Mouse (Mus musculus): ENCODE measurements around the gene Gm20441. TPM values are rescaled to one million over a fixed set of nuclear protein-coding genes. Genes with fewer than 3 reads are reported as not detected.
A peak's percentile ranks its signal among the peaks of the same experiment; 100 is the strongest.

The Gm20441 gene
- total RNA-seq (2014; rRNA removed) (not detected in 2 replicates), polyA plus RNA-seq (2012; rRNA removed) (0.37 and 0.80 TPM in 2 replicates)

DNA sequence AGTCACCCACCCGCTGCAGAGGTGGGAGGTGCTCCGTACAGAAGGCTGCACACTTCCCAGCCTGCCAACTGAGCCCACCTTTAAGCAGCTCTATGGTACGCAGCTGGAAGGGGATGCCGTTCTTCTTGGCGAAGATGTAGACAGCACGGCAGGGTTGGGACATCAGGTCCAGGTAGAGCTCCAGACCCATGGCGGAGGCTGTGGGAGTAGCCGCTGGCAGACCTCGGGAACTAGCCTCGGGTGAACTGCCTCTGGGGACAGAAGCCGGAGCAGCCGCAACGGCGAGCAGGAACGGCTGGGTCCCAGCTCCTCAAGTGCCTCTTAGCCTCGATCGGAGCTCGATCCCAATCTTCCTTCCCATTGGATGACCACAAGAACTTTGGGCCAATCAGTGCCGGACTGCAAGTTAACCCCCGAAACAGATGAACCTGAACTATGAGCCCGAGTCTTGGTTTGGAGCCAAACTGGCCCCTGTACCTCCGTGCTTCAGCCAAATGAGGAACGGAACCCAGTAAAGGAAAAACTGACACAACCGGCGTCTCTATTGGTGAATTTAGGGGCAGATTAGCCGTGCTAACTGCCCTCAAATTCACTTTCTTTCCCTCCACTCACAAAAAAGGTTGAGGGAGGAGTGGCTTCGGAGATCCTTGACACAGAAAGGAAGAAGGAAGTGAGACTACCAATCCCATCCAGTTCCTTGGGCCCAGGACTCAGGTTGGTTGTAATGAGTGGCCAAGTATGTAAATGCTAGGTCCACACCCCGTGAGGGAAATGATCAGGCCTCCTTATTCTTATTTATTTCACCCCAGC is at the start of gene Gm20441, which contains the start of gene Gstt3:
Gene Gm20441, minus strand, starts transcription at position 186 of the 810 bp plus-strand sequence.
Gene Gstt3, minus strand, starts transcription at position 646 of the 810 bp plus-strand sequence.
- peak; percentile 73 for TF ChIP-seq POLR2A (IDR thresholded peaks at IDR 0.05; ENCODE audit: extremely low read depth, insufficient read depth, low read length)
- no peak for TF ChIP-seq CTCF (IDR thresholded peaks at IDR 0.05; ENCODE audit: low read depth, low read length)

GRCm38 (mm10) chr10:75830275-75830670 is 49.5 kb upstream of the Gm20441 start:
- Histone ChIP-seq H3K27me3 (ENCODE audit: control insufficient read depth, insufficient read depth, low read length) (no peaks in the 10 kb centered on the region), H3K4me3 (ENCODE audit: insufficient read depth, low read depth, low read length) (no peak overlapping the region), H3K4me1 (ENCODE audit: control insufficient read depth, insufficient read depth, low read length) (peaks cover 13% of the 10 kb centered on the region; the same call in 1 of the 2 replicates), H3K36me3 (ENCODE audit: control insufficient read depth, insufficient read depth, low read length) (no peaks in the 10 kb centered on the region), H3K27ac (replicated peaks; ENCODE audit: insufficient read depth, low read depth, low read length) (no peak overlapping the region), H3K9ac (ENCODE audit: low read depth, low read length) (no peak overlapping the region), H3K79me2 (ENCODE audit: control insufficient read depth, insufficient read depth, low read length) (no peaks in the 10 kb centered on the region)
- DNase-seq (ENCODE audit: extremely low read depth, low read depth, low spot score) = peak; percentile 56
- TF ChIP-seq CTCF (IDR thresholded peaks at IDR 0.05; ENCODE audit: low read depth, low read length) (no peak), POLR2A (IDR thresholded peaks at IDR 0.05; ENCODE audit: extremely low read depth, insufficient read depth, low read length) (no peak)
- WGBS = 55% methylated on average over 2 of the region's 2 CpGs

More for the DNA sequence above, at the start of gene Gm20441, which contains the start of gene Gstt3:
- Histone ChIP-seq H3K4me3 (ENCODE audit: insufficient read depth, low read depth, low read length) (peak within 1 kb of the TSS; percentile 77), H3K79me2 (ENCODE audit: control insufficient read depth, insufficient read depth, low read length) (no peaks in the 10 kb centered on the region), H3K9ac (ENCODE audit: low read depth, low read length) (peak within 1 kb of the TSS; percentile 72), H3K36me3 (ENCODE audit: control insufficient read depth, insufficient read depth, low read length) (peaks cover 2% of the 10 kb centered on the region; the same call in 1 of the 2 replicates), H3K27ac (replicated peaks; ENCODE audit: insufficient read depth, low read depth, low read length) (peak within 1 kb of the TSS; percentile 40), H3K27me3 (ENCODE audit: control insufficient read depth, insufficient read depth, low read length) (no peaks in the 10 kb centered on the region), H3K4me1 (ENCODE audit: control insufficient read depth, insufficient read depth, low read length) (peaks cover 40% of the 10 kb centered on the region)
- peak; percentile 98 for DNase-seq (ENCODE audit: extremely low read depth, low read depth, low spot score)
- WGBS = 2% methylated on average over 28 of the region's 28 CpGs

DNA sequence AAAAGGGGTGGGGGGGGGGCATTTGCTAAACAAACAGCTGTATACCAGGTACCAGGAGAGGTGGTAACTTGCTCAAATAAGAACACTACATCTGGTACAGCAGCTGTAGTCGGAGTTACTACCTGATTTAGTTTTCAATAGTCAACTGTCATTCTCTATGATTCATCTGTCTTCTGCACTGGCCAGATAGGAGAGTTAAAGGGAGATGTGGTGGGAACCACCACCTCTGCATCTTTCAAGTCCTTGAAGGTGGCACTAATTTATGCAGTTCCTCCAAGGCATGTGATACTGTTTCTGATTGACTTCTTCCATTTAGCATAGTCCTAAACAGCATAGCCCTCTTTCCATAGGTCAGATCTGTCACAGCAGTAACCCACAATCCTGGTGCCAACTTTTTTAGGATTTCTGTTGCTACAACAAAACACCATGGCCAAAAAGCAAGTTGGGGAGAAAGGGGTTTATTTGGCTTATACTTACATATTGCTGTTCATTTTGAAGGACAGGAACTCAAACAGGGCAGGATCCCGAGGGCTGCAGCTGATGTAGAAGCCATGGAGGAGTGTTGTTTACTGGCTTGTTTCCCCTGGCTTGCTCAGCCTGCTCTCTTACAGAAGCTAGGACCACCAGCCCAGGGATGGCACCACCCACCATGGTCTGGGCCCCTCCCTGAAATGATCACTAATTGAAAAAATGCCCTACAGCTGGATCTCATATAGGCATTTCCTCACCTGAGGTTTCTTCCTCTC is 48.9 kb upstream of the Gm20441 start:
- Histone ChIP-seq H3K79me2 (ENCODE audit: control insufficient read depth, insufficient read depth, low read length) (no peaks in the 10 kb centered on the region), H3K36me3 (ENCODE audit: control insufficient read depth, insufficient read depth, low read length) (no peaks in the 10 kb centered on the region), H3K4me1 (ENCODE audit: control insufficient read depth, insufficient read depth, low read length) (peaks cover 13% of the 10 kb centered on the region; the same call in 1 of the 2 replicates), H3K4me3 (ENCODE audit: insufficient read depth, low read depth, low read length) (no peak overlapping the region), H3K27ac (replicated peaks; ENCODE audit: insufficient read depth, low read depth, low read length) (no peak overlapping the region), H3K9ac (ENCODE audit: low read depth, low read length) (no peak overlapping the region), H3K27me3 (ENCODE audit: control insufficient read depth, insufficient read depth, low read length) (no peaks in the 10 kb centered on the region)
- TF ChIP-seq POLR2A (IDR thresholded peaks at IDR 0.05; ENCODE audit: extremely low read depth, insufficient read depth, low read length) (no peak), CTCF (IDR thresholded peaks at IDR 0.05; ENCODE audit: low read depth, low read length) (no peak)
- WGBS = 84% methylated on average over 2 of the region's 2 CpGs
- no peak for DNase-seq (ENCODE audit: extremely low read depth, low read depth, low spot score)

DNA sequence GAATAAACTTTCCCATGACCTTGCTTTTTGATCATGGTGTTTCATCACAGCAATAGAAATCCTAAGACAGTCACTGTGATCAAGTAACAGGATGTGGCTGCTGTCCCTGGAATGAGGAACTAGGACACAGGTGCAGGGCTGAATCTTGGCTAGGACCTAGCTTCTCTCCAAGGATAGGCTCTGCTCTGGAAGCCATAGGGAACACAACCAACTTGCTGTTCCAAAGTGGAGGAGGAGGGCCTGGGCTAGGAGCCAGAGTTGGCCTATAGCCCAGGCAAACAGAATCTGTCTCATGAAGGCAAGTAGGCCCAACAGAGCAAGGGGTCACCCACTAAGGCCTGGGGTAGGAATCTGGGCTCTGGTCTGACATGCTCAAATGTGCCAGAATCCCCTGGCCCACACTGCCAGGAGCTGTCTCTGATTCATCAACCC is 47.8 kb upstream of the Gm20441 start:
- no peak overlapping the region for H3K9ac ChIP-seq (ENCODE audit: low read depth, low read length)
- no peaks in the 10 kb centered on the region for H3K79me2 ChIP-seq (ENCODE audit: control insufficient read depth, insufficient read depth, low read length)
- H3K36me3 ChIP-seq (ENCODE audit: control insufficient read depth, insufficient read depth, low read length) = no peaks in the 10 kb centered on the region
- peaks cover 13% of the 10 kb centered on the region; the same call in 1 of the 2 replicates for H3K4me1 ChIP-seq (ENCODE audit: control insufficient read depth, insufficient read depth, low read length)
- no peak for TF ChIP-seq CTCF (IDR thresholded peaks at IDR 0.05; ENCODE audit: low read depth, low read length)
- no peak for TF ChIP-seq POLR2A (IDR thresholded peaks at IDR 0.05; ENCODE audit: extremely low read depth, insufficient read depth, low read length)
- H3K27ac ChIP-seq (replicated peaks; ENCODE audit: insufficient read depth, low read depth, low read length) = peak overlapping the region; percentile 47
- peak; percentile 90 for DNase-seq (ENCODE audit: extremely low read depth, low read depth, low spot score)
- no peak overlapping the region for H3K4me3 ChIP-seq (ENCODE audit: insufficient read depth, low read depth, low read length)
- H3K27me3 ChIP-seq (ENCODE audit: control insufficient read depth, insufficient read depth, low read length) = no peaks in the 10 kb centered on the region

- no peak overlapping the region for H3K4me3 ChIP-seq (ENCODE audit: insufficient read depth, low read depth, low read length)
- 94% methylated on average over 4 of the region's 4 CpGs for WGBS
- DNase-seq (ENCODE audit: extremely low read depth, low read depth, low spot score) = peak; percentile 23
These were observed 47.1 kb upstream of the Gm20441 start for GRCm38 (mm10) chr10:75827668-75828360.

More at GRCm38 (mm10) chr10:75827668-75828360, 47.1 kb upstream of the Gm20441 start:
- Histone ChIP-seq H3K79me2 (ENCODE audit: control insufficient read depth, insufficient read depth, low read length) (no peaks in the 10 kb centered on the region), H3K27me3 (ENCODE audit: control insufficient read depth, insufficient read depth, low read length) (no peaks in the 10 kb centered on the region), H3K4me1 (ENCODE audit: control insufficient read depth, insufficient read depth, low read length) (peaks cover 12% of the 10 kb centered on the region; the same call in 1 of the 2 replicates), H3K27ac (replicated peaks; ENCODE audit: insufficient read depth, low read depth, low read length) (no peak overlapping the region), H3K36me3 (ENCODE audit: control insufficient read depth, insufficient read depth, low read length) (no peaks in the 10 kb centered on the region), H3K9ac (ENCODE audit: low read depth, low read length) (no peak overlapping the region)
- TF ChIP-seq POLR2A (IDR thresholded peaks at IDR 0.05; ENCODE audit: extremely low read depth, insufficient read depth, low read length) (no peak), CTCF (IDR thresholded peaks at IDR 0.05; ENCODE audit: low read depth, low read length) (no peak)
